Mouse (Mus musculus): Measurements from ENCODE around the gene Gm43552. TPM values are rescaled to one million over a fixed set of nuclear protein-coding genes. Genes with fewer than 3 reads are reported as not detected.
"Not testable (repeated sequence)": the region's sequence is repeated elsewhere in the genome, so short reads cannot be mapped to it uniquely, and the experiment has no call there.

Gene Gm43552
- polyA plus RNA-seq (2015; fragmentation: Nextera tagmentation; extraction: Ambion mirVana): not detected in 2 replicates

DNA sequence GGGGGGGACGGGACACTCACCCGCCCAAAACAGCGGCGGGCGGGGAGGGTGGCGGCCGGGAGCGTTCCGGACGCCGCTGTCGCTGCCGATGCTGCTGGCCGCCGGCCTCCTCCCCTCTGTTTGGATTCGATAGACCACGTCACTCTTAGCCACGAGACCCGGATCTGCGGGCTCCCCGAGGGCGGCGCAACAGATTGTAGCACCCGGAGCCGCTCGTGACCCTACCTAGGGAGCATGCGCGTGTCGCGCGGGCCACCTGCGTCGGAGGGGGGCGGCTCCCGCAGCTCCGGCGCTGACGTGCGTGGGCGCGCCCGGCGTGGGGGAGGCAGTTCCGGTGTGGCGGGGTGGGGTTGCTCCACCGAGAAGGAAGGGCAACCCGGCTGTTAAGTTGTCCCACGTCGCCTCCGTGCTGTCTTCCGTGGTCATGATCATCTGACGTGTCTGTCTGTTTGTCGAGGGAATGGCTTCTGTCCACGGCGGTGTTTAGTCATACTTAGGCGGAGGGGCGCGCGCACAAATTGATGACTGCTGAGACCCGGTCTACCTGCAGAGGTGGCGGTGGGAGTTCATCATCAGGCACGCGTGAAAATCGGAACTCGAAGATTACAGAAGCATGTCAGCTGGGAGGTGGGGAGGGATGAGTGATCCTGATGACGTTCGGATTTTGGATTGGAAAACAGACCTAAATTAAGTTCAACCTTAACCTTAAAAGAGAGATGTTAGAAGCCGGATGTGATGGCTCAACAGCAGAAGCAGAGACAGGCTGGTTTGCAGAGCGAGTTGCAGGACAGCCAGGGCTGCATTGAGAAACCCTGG lies at the start of gene Gm43552:
Gm43552 (minus strand) TSS at position 118 of the 816 bp plus-strand sequence.
- peak; percentile 98 for ATAC-seq
- WGBS: under 1% methylated on average over 67 of the region's 69 CpGs

GRCm38 (mm10) chr5:65541889-65542288 lies 49.3 kb upstream of the Gm43552 start:
- 86% methylated on average over 3 of the region's 3 CpGs for WGBS
- H3K4me3 ChIP-seq (ENCODE audit: low read length): no peak overlapping the region

More for the DNA sequence above, at the start of gene Gm43552:
- H3K27ac ChIP-seq (ENCODE audit: low read length): peak within 1 kb of the TSS; percentile 97
- peak within 1 kb of the TSS; percentile 93 for H3K4me2 ChIP-seq (ENCODE audit: low read depth, low read length)
- peaks cover 11% of the 10 kb centered on the region for H3K4me1 ChIP-seq (ENCODE audit: control insufficient read depth, insufficient read depth, low read length)
- H3K27me3 ChIP-seq (replicated peaks; ENCODE audit: control insufficient read depth, insufficient read depth, low read length): no peaks in the 10 kb centered on the region
- H3K36me3 ChIP-seq (ENCODE audit: control insufficient read depth, insufficient read depth, low read length): no peaks in the 10 kb centered on the region
- H3K4me3 ChIP-seq (ENCODE audit: low read length): peak within 1 kb of the TSS; percentile 93
- H3K9me3 ChIP-seq (ENCODE audit: control insufficient read depth, low read length): no peaks in the 10 kb centered on the region
- H3K9ac ChIP-seq (ENCODE audit: low read depth, low read length): peak within 1 kb of the TSS; percentile 97

GRCm38 (mm10) chr5:65539786-65540185 lies 47.2 kb upstream of the Gm43552 start:
- Histone ChIP-seq H3K9ac (ENCODE audit: low read depth, low read length) (no peak overlapping the region), H3K27me3 (replicated peaks; ENCODE audit: control insufficient read depth, insufficient read depth, low read length) (no peaks in the 10 kb centered on the region), H3K4me3 (ENCODE audit: low read length) (no peak overlapping the region), H3K4me2 (ENCODE audit: low read depth, low read length) (no peak overlapping the region), H3K4me1 (ENCODE audit: control insufficient read depth, insufficient read depth, low read length) (peaks cover 3% of the 10 kb centered on the region; the same call in 1 of the 2 replicates), H3K9me3 (ENCODE audit: control insufficient read depth, low read length) (no peaks in the 10 kb centered on the region), H3K36me3 (ENCODE audit: control insufficient read depth, insufficient read depth, low read length) (no peaks in the 10 kb centered on the region), H3K27ac (ENCODE audit: low read length) (no peak overlapping the region)
- ATAC-seq: no peak
- WGBS: 89% methylated on average over 3 of the region's 3 CpGs

More at GRCm38 (mm10) chr5:65541889-65542288, 49.3 kb upstream of the Gm43552 start:
- Histone ChIP-seq H3K9me3 (ENCODE audit: control insufficient read depth, low read length) (no peaks in the 10 kb centered on the region), H3K27me3 (replicated peaks; ENCODE audit: control insufficient read depth, insufficient read depth, low read length) (no peaks in the 10 kb centered on the region), H3K9ac (ENCODE audit: low read depth, low read length) (no peak overlapping the region), H3K4me2 (ENCODE audit: low read depth, low read length) (no peak overlapping the region), H3K27ac (ENCODE audit: low read length) (no peak overlapping the region), H3K36me3 (ENCODE audit: control insufficient read depth, insufficient read depth, low read length) (no peaks in the 10 kb centered on the region), H3K4me1 (ENCODE audit: control insufficient read depth, insufficient read depth, low read length) (peaks cover 3% of the 10 kb centered on the region; the same call in 1 of the 2 replicates)
- ATAC-seq: no peak

DNA sequence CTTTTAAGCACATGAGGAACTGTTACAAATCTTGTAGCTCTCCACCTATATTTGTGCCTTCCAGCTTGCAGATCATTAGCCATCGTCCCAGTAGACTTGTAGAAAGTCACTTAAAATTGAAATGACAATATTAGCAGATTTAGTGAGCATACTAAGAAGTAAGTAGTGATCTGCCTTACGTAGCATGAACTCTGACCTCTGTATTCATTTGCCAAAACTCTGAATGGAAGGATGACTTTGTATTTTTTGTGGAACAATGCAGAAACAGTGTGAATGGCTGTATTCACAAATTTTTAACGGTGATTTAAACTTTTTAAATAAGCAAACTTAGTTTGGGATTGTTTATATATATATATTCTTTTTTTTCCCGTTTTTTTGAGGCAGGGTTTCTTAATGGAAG lies 46.2 kb upstream of the Gm43552 start:
- Histone ChIP-seq H3K9ac (ENCODE audit: low read depth, low read length) (peak overlapping the region; percentile 37; the same call in 1 of the 2 replicates), H3K4me2 (ENCODE audit: low read depth, low read length) (peak overlapping the region; percentile 52), H3K4me3 (ENCODE audit: low read length) (peak overlapping the region; percentile 34), H3K9me3 (ENCODE audit: control insufficient read depth, low read length) (no peaks in the 10 kb centered on the region), H3K36me3 (ENCODE audit: control insufficient read depth, insufficient read depth, low read length) (no peaks in the 10 kb centered on the region), H3K27me3 (replicated peaks; ENCODE audit: control insufficient read depth, insufficient read depth, low read length) (no peaks in the 10 kb centered on the region), H3K27ac (ENCODE audit: low read length) (no peak overlapping the region), H3K4me1 (ENCODE audit: control insufficient read depth, insufficient read depth, low read length) (peaks cover 3% of the 10 kb centered on the region; the same call in 1 of the 2 replicates)
- no peak for ATAC-seq
- 30% methylated on average over 4 of the region's 4 CpGs for WGBS

- Histone ChIP-seq H3K27me3 (replicated peaks; ENCODE audit: control insufficient read depth, insufficient read depth, low read length) (no peaks in the 10 kb centered on the region), H3K4me3 (ENCODE audit: low read length) (peak overlapping the region; percentile 94), H3K27ac (ENCODE audit: low read length) (peak overlapping the region; percentile 97), H3K4me2 (ENCODE audit: low read depth, low read length) (peak overlapping the region; percentile 79), H3K9me3 (ENCODE audit: control insufficient read depth, low read length) (no peaks in the 10 kb centered on the region), H3K9ac (ENCODE audit: low read depth, low read length) (peak overlapping the region; percentile 97), H3K36me3 (ENCODE audit: control insufficient read depth, insufficient read depth, low read length) (no peaks in the 10 kb centered on the region), H3K4me1 (ENCODE audit: control insufficient read depth, insufficient read depth, low read length) (peaks cover 3% of the 10 kb centered on the region; the same call in 1 of the 2 replicates)
- 0% methylated on average over 4 of the region's 4 CpGs for WGBS
- no peak for ATAC-seq
These were observed 45.5 kb upstream of the Gm43552 start for GRCm38 (mm10) chr5:65538121-65538520.

GRCm38 (mm10) chr5:65537420-65538071 lies 44.9 kb upstream of the Gm43552 start:
- peak overlapping the region; percentile 97 for H3K9ac ChIP-seq (ENCODE audit: low read depth, low read length)
- peak overlapping the region; percentile 94 for H3K4me3 ChIP-seq (ENCODE audit: low read length)
- H3K27me3 ChIP-seq (replicated peaks; ENCODE audit: control insufficient read depth, insufficient read depth, low read length): no peaks in the 10 kb centered on the region
- peak overlapping the region; percentile 79 for H3K4me2 ChIP-seq (ENCODE audit: low read depth, low read length)
- no peaks in the 10 kb centered on the region for H3K9me3 ChIP-seq (ENCODE audit: control insufficient read depth, low read length)
- H3K36me3 ChIP-seq (ENCODE audit: control insufficient read depth, insufficient read depth, low read length): no peaks in the 10 kb centered on the region
- peak; percentile 73 for ATAC-seq
- H3K27ac ChIP-seq (ENCODE audit: low read length): peak overlapping the region; percentile 97
- peaks cover 3% of the 10 kb centered on the region; the same call in 1 of the 2 replicates for H3K4me1 ChIP-seq (ENCODE audit: control insufficient read depth, insufficient read depth, low read length)
- WGBS: under 1% methylated on average over 59 of the region's 59 CpGs

GRCm38 (mm10) chr5:65536751-65537419 lies 44.3 kb upstream of the Gm43552 start, which contains the start of the genes Smim14 and Ube2k:
Gene Smim14, minus strand, starts transcription at chr5:65537184.
Gene Ube2k, plus strand, starts transcription at chr5:65537233.
- no peaks in the 10 kb centered on the region for H3K27me3 ChIP-seq (replicated peaks; ENCODE audit: control insufficient read depth, insufficient read depth, low read length)
- peak within 1 kb of the TSS; percentile 79 for H3K4me2 ChIP-seq (ENCODE audit: low read depth, low read length)
- peak within 1 kb of the TSS; percentile 97 for H3K9ac ChIP-seq (ENCODE audit: low read depth, low read length)
- ATAC-seq: peak; percentile 99
- under 1% methylated on average over 65 of the region's 66 CpGs for WGBS
- H3K4me3 ChIP-seq (ENCODE audit: low read length): peak within 1 kb of the TSS; percentile 94
- peaks cover 3% of the 10 kb centered on the region; the same call in 1 of the 2 replicates for H3K4me1 ChIP-seq (ENCODE audit: control insufficient read depth, insufficient read depth, low read length)
- H3K9me3 ChIP-seq (ENCODE audit: control insufficient read depth, low read length): no peaks in the 10 kb centered on the region
- peak within 1 kb of the TSS; percentile 97 for H3K27ac ChIP-seq (ENCODE audit: low read length)
- H3K36me3 ChIP-seq (ENCODE audit: control insufficient read depth, insufficient read depth, low read length): no peaks in the 10 kb centered on the region

- Histone ChIP-seq H3K4me2 (ENCODE audit: low read depth, low read length) (peak overlapping the region; percentile 48), H3K4me3 (ENCODE audit: low read length) (peak overlapping the region; percentile 94), H3K27ac (ENCODE audit: low read length) (peak overlapping the region; percentile 97), H3K9ac (ENCODE audit: low read depth, low read length) (peak overlapping the region; percentile 97)
- 80% methylated on average over 10 of the region's 10 CpGs for WGBS
- not testable (repeated sequence) for H3K9me3 ChIP-seq (ENCODE audit: control insufficient read depth, low read length); H3K36me3 ChIP-seq (ENCODE audit: control insufficient read depth, insufficient read depth, low read length); H3K4me1 ChIP-seq (ENCODE audit: control insufficient read depth, insufficient read depth, low read length); H3K27me3 ChIP-seq (replicated peaks; ENCODE audit: control insufficient read depth, insufficient read depth, low read length); ATAC-seq
These were observed 43.4 kb upstream of the Gm43552 start for GRCm38 (mm10) chr5:65536068-65536465.

Measured in intestine, embryonic 16.5 days (tissue).